Mouse (Mus musculus) neural tube, embryonic 11.5 days (tissue): ENCODE data around the gene Gm4836. TPM values are rescaled to one million over a fixed set of nuclear protein-coding genes. Genes with fewer than 3 reads are reported as not detected.
"Not testable (repeated sequence)": the region's sequence is repeated elsewhere in the genome, so short reads cannot be mapped to it uniquely, and the experiment has no call there.

Source experiments
- ATAC-seq: fragments of 200-750 bp; cut with Nextera tagmentation; 2 replicates; pipeline ENCODE4 v1.8.0; 2017; ENCODE audit warnings: moderate number of reproducible peaks, mild to moderate bottlenecking, moderate TSS enrichment, moderate library complexity; ENCODE audit not compliant: insufficient read depth, low FRiP score, low TSS enrichment
- DNase-seq: peaks from one replicate; pipeline ENCODE4 v3.0.0-alpha.2; 2015; ENCODE audit warnings: low spot score
- H3K27ac ChIP-seq: fragments of 300-500 bp; sonication (generic); 2 replicates; pipeline ENCODE4 v1.5.1; 2014; ENCODE audit warnings: low read depth, mild to moderate bottlenecking, low read length
- H3K27me3 ChIP-seq: fragments of 300-500 bp; sonication (generic); 2 replicates; pipeline ENCODE4 v1.6.1; 2014; ENCODE audit warnings: mild to moderate bottlenecking, low read length, mixed read lengths; ENCODE audit not compliant: control insufficient read depth, insufficient read depth
- H3K36me3 ChIP-seq: fragments of 300-500 bp; sonication (generic); 2 replicates; pipeline ENCODE4 v1.6.1; 2014; ENCODE audit warnings: mild to moderate bottlenecking, low read length, moderate library complexity, mixed read lengths; ENCODE audit not compliant: control insufficient read depth, insufficient read depth
- H3K4me1 ChIP-seq: fragments of 300-500 bp; sonication (generic); 2 replicates; pipeline ENCODE4 v1.6.1; 2014; ENCODE audit warnings: low read length, mixed read lengths; ENCODE audit not compliant: control insufficient read depth, insufficient read depth
- H3K4me2 ChIP-seq: fragments of 300-500 bp; sonication (generic); 2 replicates; pipeline ENCODE4 v1.6.1; 2014; ENCODE audit warnings: low read depth, mild to moderate bottlenecking, moderate library complexity
- H3K4me3 ChIP-seq: fragments of 300-500 bp; sonication (generic); 2 replicates; pipeline ENCODE4 v1.5.1; 2014; ENCODE audit warnings: low read depth, low read length
- H3K9ac ChIP-seq: fragments of 300-500 bp; sonication (generic); 2 replicates; pipeline ENCODE4 v1.6.1; 2014; ENCODE audit warnings: mild to moderate bottlenecking, low read length
- H3K9me3 ChIP-seq: fragments of 300-500 bp; sonication (generic); 2 replicates; pipeline ENCODE4 v1.6.1; 2016; ENCODE audit warnings: low read length; ENCODE audit not compliant: control insufficient read depth
- WGBS: fragments of 180-500 bp; shearing (Covaris S2); extraction: QIAGEN DNeasy Blood & Tissue Kit; methylation state at CpG from one replicate; pipeline ENCODE4 v1.1.7; 2014; 5-methylcytosine and 5-hydroxymethylcytosine counted together
- polyA plus RNA-seq: library from polyadenylated mRNA; unstranded; fragments of >200 nt; fragmentation: Nextera tagmentation; extraction: Ambion mirVana; gene quantifications from 2 replicates; pipeline ENCODE4 v1.2.1, GENCODE M21; 2014

Gene Gm4836
- polyA plus RNA-seq, result not detected in 2 replicates

DNA sequence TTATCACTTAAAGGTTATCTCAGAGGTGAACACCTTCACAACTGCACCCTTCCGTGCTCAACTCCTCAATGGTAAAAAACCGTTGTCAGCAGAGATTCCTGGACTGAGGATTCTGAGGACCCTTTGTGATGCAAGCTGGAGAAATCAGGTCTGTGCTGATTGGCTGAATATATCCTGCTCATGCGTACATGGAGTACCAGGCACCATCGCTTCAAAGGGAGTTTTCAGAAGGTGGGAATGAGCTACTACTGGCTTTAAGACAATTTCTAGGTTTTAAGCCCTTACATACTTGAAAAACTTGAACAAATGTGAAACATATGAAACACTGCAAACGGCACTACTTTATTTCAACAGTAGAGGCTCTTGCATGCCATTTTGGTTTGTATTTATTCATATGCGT lies at the start of gene Gm4836:
TSS of gene Gm4836 (minus strand) at position 101 of the 400 bp plus-strand sequence.
- not testable (repeated sequence) for H3K4me1 ChIP-seq, H3K27ac ChIP-seq, H3K4me3 ChIP-seq, ATAC-seq, H3K9ac ChIP-seq, H3K36me3 ChIP-seq, H3K4me2 ChIP-seq, H3K27me3 ChIP-seq, H3K9me3 ChIP-seq, DNase-seq
- WGBS, result no CpG with 5 or more reads among the region's 6 CpGs
